Mouse (Mus musculus) heart, adult 2 months (tissue): ENCODE data around the gene Siah2.

Experiments used
- CTCF ChIP-seq: fragments of 200-600 bp; IDR thresholded peaks from 2 replicates; pipeline ENCODE4 v1.8.1; 2022; ENCODE audit warnings: antibody characterized with exemption, mild to moderate bottlenecking, moderate library complexity
- EP300 ChIP-seq: fragments of 200-500 bp; IDR thresholded peaks from 2 replicates; pipeline ENCODE4 v1.6.1; 2011; ENCODE audit warnings: low read depth, low read length, control low read depth; ENCODE audit not compliant: insufficient read depth

DNA sequence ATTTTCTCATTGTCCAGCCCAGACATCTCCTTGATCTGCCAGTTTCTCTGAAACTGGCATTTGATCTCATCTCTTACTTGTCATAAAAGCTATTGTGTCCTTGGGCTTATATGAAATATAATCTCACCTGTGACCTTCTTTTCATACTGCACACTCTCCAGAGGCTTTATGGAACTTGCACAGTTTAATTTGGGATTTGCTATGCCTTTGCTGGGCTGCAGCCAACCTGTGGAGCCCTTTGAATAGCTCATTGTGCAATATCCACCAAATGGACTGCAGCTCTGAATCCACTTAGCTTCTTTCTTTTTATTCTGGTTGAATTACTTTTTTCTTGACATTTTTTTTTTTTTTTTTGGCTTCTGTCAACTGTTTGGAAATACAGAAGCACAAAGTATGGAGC, 37.3 kb upstream of the Siah2 start:
- no peak for TF ChIP-seq EP300
- TF ChIP-seq CTCF = no peak
